Mouse (Mus musculus) regulatory T cell (primary cell): ENCODE measurements around the gene Ccnt1.

Source experiments
- in situ Hi-C: fragments of 300-600 bp; cut with MboI, MseI; formaldehyde crosslinking; loops from one replicate; pipeline ENCODE4 v1.15.1; 2025; ENCODE audit warnings: high pct_unique_total_duplicates

Gene Ccnt1

GRCm38 (mm10) chr15:98570873-98571538 lies at the start of gene Ccnt1, which contains the start of gene 4930415O20Rik:
Ccnt1 (minus strand) TSS chr15:98570923.
4930415O20Rik (plus strand) TSS chr15:98571004.
- in situ Hi-C loops, result no loop called here

- in situ Hi-C loops, result no loop called here
These were observed 46.4 kb upstream of the Ccnt1 start for GRCm38 (mm10) chr15:98617176-98617537.

GRCm38 (mm10) chr15:98616362-98617175 lies 45.8 kb upstream of the Ccnt1 start:
- in situ Hi-C loops, result no loop called here

GRCm38 (mm10) chr15:98615751-98616150 lies 45.0 kb upstream of the Ccnt1 start:
- in situ Hi-C loops, result no loop called here

- in situ Hi-C loops, result no loop called here
These were observed 44.2 kb upstream of the Ccnt1 start for GRCm38 (mm10) chr15:98614971-98615370.

- in situ Hi-C loops, result no loop called here
These were observed 43.8 kb upstream of the Ccnt1 start for GRCm38 (mm10) chr15:98614551-98614950.

- in situ Hi-C loops, result no loop called here
These were observed 41.5 kb upstream of the Ccnt1 start for GRCm38 (mm10) chr15:98612229-98612628.

GRCm38 (mm10) chr15:98610131-98610633 lies 39.5 kb upstream of the Ccnt1 start:
- in situ Hi-C loops, result no loop called here

GRCm38 (mm10) chr15:98609331-98610130 lies 38.8 kb upstream of the Ccnt1 start, which contains the start of gene Adcy6:
Adcy6 (minus strand) TSS chr15:98610076.
- in situ Hi-C loops, result no loop called here

- in situ Hi-C loops, result no loop called here
These were observed 38.1 kb upstream of the Ccnt1 start for GRCm38 (mm10) chr15:98608784-98609250.

GRCm38 (mm10) chr15:98608058-98608783 lies 37.5 kb upstream of the Ccnt1 start:
- in situ Hi-C loops, result no loop called here

GRCm38 (mm10) chr15:98607557-98607956 lies 36.8 kb upstream of the Ccnt1 start:
- in situ Hi-C loops, result no loop called here

- in situ Hi-C loops, result no loop called here
These were observed 36.0 kb upstream of the Ccnt1 start for GRCm38 (mm10) chr15:98606739-98607138.

GRCm38 (mm10) chr15:98606051-98606536 lies 35.4 kb upstream of the Ccnt1 start:
- in situ Hi-C loops, result no loop called here

GRCm38 (mm10) chr15:98604041-98604575 lies 33.4 kb upstream of the Ccnt1 start:
- in situ Hi-C loops, result no loop called here

- in situ Hi-C loops, result no loop called here
These were observed 32.3 kb upstream of the Ccnt1 start for GRCm38 (mm10) chr15:98602921-98603458.

GRCm38 (mm10) chr15:98602191-98602881 lies 31.6 kb upstream of the Ccnt1 start:
- in situ Hi-C loops, result no loop called here

- in situ Hi-C loops, result no loop called here
These were observed 31.1 kb upstream of the Ccnt1 start for GRCm38 (mm10) chr15:98601832-98602190.

- in situ Hi-C loops, result no loop called here
These were observed 29.4 kb upstream of the Ccnt1 start for GRCm38 (mm10) chr15:98600036-98600709.
